17 mouse cellular contexts compared by ENCODE assay signal in the genomic region with DNA sequence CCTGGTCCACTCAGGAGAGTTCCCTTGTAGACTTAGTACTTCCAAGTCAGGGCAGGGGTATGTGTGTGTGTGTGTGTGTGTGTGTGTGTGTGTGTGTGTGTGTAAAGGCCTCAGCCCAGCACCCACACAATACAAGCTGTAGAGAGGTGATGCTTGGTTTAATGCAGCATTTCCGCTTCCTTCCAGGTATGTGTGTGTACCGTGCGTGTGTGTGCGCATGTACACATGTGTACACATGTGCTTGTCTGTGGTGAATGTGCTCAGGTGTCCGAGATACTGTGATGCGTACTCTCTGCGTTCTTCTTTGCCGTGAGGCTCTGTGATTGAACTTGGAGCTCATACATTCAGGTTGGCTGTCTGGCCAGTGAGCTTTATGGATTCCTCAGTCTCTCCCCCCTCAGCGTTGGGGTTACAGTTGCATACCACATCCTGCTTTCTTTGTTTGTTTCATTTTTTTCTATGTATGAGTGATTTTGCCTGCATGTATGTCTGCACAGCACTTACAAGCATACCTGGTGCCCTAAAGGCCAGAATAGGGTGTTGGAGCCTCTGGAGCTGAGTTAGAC. TPM values are rescaled to one million over a fixed set of nuclear protein-coding genes. Genes with fewer than 3 reads are reported as not detected.
DNase-seq lines count a peak whose midpoint lies in the region; ATAC-seq and TF ChIP-seq lines count a peak whose summit lies in the region.
"Had no signal": no experiment of that assay in that cellular context is flagged by ENCODE, and none has a peak within 500 bp of the region (broad histone marks: within the 10 kb centered on the region; RNA-seq: fewer than 3 reads in every experiment).

No protein-coding gene starts in this region.

- 0 out of 2 replicates have a peak overlapping the region, but pooled peaks have one; percentile 28 for H3K27ac ChIP-seq in embryonic facial prominence, embryonic 13.5 days
- H3K27ac ChIP-seq in embryonic facial prominence, embryonic 10.5 days (replicated peaks), result no peak overlapping the region
- H3K27ac ChIP-seq in small intestine, adult 2 months (ENCODE audit: insufficient read depth, low read depth, low read length), result 0 out of 2 replicates have a peak overlapping the region, but pooled peaks have one; percentile 24
- H3K27ac ChIP-seq: gastrocnemius, adult 2 months; heart, adult 2 months; left cerebral cortex, adult 2 months; midbrain, embryonic 10.5 days had no signal

- no peak overlapping the region for H3K4me3 ChIP-seq in embryonic facial prominence, embryonic 13.5 days
- H3K4me3 ChIP-seq in embryonic facial prominence, embryonic 10.5 days, result no peak overlapping the region
- H3K4me3 ChIP-seq in small intestine, adult 2 months (ENCODE audit: low read depth, low read length), result no peak overlapping the region
- H3K4me3 ChIP-seq: gastrocnemius, adult 2 months; heart, adult 2 months; left cerebral cortex, adult 2 months; midbrain, embryonic 10.5 days had no signal

- TF ChIP-seq POLR2A in small intestine, adult 2 months (IDR thresholded peaks at IDR 0.05; ENCODE audit: low read depth, low read length), result no peak

- WGBS in embryonic facial prominence, embryonic 13.5 days, result 95% methylated on average over 9 of the region's 9 CpGs
- WGBS in embryonic facial prominence, embryonic 10.5 days, result 95% methylated on average over 9 of the region's 9 CpGs
- 89% methylated on average over 9 of the region's 9 CpGs for WGBS in small intestine, adult 2 months

- no peak overlapping the region for H3K4me2 ChIP-seq in embryonic facial prominence, embryonic 13.5 days

- H3K4me1 ChIP-seq in embryonic facial prominence, embryonic 13.5 days, result 0 out of 2 replicates have a peak, but pooled peaks cover 5% of the 10 kb centered on the region
- H3K4me1 ChIP-seq in embryonic facial prominence, embryonic 10.5 days, result no peaks in the 10 kb centered on the region
- peaks cover 13% of the 10 kb centered on the region for H3K4me1 ChIP-seq in small intestine, adult 2 months (ENCODE audit: control insufficient read depth, insufficient read depth, insufficient read length, low read length)

- H3K9ac ChIP-seq in embryonic facial prominence, embryonic 13.5 days, result no peak overlapping the region

- DNase-seq in embryonic facial prominence, embryonic 10.5 days (ENCODE audit: low spot score), result no peak
- peak; percentile 36 for DNase-seq in 416B (ENCODE audit: low read depth)
- DNase-seq in induced T-regulatory cell, adult 2 months (ENCODE audit: low read depth), result peak; percentile 63
- no peak for DNase-seq in adrenal gland, adult 8-10 months
- no peak for DNase-seq in lung, postnatal 36 days
- no peak for DNase-seq in heart, postnatal 14 days
- DNase-seq: adrenal gland, postnatal 14 days; cerebellum, adult 8-10 months; kidney, adult 9 months; lung, adult 2 months had no signal

- no peaks in the 10 kb centered on the region for H3K27me3 ChIP-seq in embryonic facial prominence, embryonic 13.5 days
- no peaks in the 10 kb centered on the region for H3K27me3 ChIP-seq in embryonic facial prominence, embryonic 10.5 days (replicated peaks; ENCODE audit: low read depth, poor library complexity, severe bottlenecking)
- H3K27me3 ChIP-seq in small intestine, adult 2 months (ENCODE audit: control insufficient read depth, insufficient read depth, low read length), result no peaks in the 10 kb centered on the region

- H3K36me3 ChIP-seq in embryonic facial prominence, embryonic 13.5 days, result peaks cover 12% of the 10 kb centered on the region
- H3K36me3 ChIP-seq in embryonic facial prominence, embryonic 10.5 days (replicated peaks), result peaks cover 63% of the 10 kb centered on the region
- peaks cover 11% of the 10 kb centered on the region for H3K36me3 ChIP-seq in small intestine, adult 2 months (ENCODE audit: control insufficient read depth, insufficient read depth, low read length)

- ATAC-seq in embryonic facial prominence, embryonic 13.5 days (ENCODE audit: insufficient number of reproducible peaks, insufficient read depth, low FRiP score, low TSS enrichment, low read depth), result no peak
- ATAC-seq: forebrain, embryonic 14.5 days had no signal

- intact Hi-C loops in heart, postnatal 14 days (cut with DNase I), result no loop called here

- no peaks in the 10 kb centered on the region for H3K9me3 ChIP-seq in embryonic facial prominence, embryonic 13.5 days
- no peaks in the 10 kb centered on the region for H3K9me3 ChIP-seq in embryonic facial prominence, embryonic 10.5 days
- H3K9me3 ChIP-seq: midbrain, embryonic 10.5 days had no signal

- TF ChIP-seq CTCF in small intestine, adult 2 months (IDR thresholded peaks at IDR 0.05; ENCODE audit: extremely low read depth, insufficient read length, insufficient replicate concordance, low read depth, low read length), result no peak

RNA-seq across cellular contexts. Expression of a gene that starts 10.4 kb away (rescaled TPM):
- polyA plus RNA-seq in embryonic facial prominence, embryonic 13.5 days (2015; fragmentation: Nextera tagmentation; extraction: Ambion mirVana), result 25.9 and 29.5 TPM in 2 replicates
- polyA plus RNA-seq in embryonic facial prominence, embryonic 10.5 days (2016; fragmentation: Nextera tagmentation; extraction: Ambion mirVana), result 31.2 and 32.0 TPM in 2 replicates
- polyA plus RNA-seq in small intestine, adult 2 months (2012; rRNA removed), result 5.8 and 12.3 TPM in 2 replicates
- 10 to 100 TPM; 39.0 to 55.2 (median 46.1) TPM for total RNA-seq in adrenal gland, adult 8-10 months (2022)
- 10 to 100 TPM; 31.9 to 34.5 TPM for total RNA-seq in heart, postnatal 14 days (2021)

Comparison
In these comparisons a context has a peak if more than half of its experiments do, and no peak if none do; other contexts are left out.
1. DNase-seq: peak in 416B (single experiment) and induced T-regulatory cell, adult 2 months (single experiment); none in embryonic facial prominence, embryonic 10.5 days (single experiment), adrenal gland, adult 8-10 months (single experiment), lung, postnatal 36 days (single experiment) and heart, postnatal 14 days (0 of 2).